Mouse (Mus musculus) mouse trophoblast stem cell (cell line): ENCODE measurements around the gene Vmn2r57.
"Not testable (repeated sequence)": the region's sequence is repeated elsewhere in the genome, so short reads cannot be mapped to it uniquely, and the experiment has no call there.

Experiments used
- in situ Hi-C, 2 experiments: fragments of 300-500 bp; cut with MseI, MboI; formaldehyde crosslinking; loops; 2 replicates in 1 of 2; 3 replicates in 1 of 2; pipeline ENCODE4 v1.15.1; 2025

Vmn2r57 gene

GRCm38 (mm10) chr7:41448596-41448995 lies at the start of gene Vmn2r57:
Vmn2r57 (minus strand) TSS chr7:41448696.
- in situ Hi-C loops: not testable (repeated sequence)

GRCm38 (mm10) chr7:41497871-41498270 lies 49.4 kb upstream of the Vmn2r57 start:
- in situ Hi-C loops: no loop called here

DNA sequence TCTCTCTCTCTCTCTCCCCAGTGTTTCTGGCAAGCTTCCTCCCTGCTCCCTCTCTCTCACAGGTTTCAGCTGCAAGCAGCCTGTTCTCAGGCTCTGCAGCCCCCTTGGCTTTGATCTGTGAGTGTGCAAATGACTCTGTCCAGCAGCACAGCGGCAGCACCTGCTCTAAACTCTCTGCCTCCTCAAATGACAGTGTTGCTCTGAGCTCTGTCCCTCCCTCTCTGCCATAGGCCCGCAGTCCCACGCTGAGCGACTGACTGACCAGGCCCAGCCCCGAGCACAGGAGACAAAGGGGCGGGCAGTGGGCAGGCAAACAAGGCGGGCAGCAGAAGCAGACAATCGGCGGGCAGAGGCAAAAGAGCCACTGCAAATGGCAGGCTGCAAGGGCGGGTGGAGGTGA lies 3.4 kb upstream of the Vmn2r57 start:
- in situ Hi-C loops: no loop called here

DNA sequence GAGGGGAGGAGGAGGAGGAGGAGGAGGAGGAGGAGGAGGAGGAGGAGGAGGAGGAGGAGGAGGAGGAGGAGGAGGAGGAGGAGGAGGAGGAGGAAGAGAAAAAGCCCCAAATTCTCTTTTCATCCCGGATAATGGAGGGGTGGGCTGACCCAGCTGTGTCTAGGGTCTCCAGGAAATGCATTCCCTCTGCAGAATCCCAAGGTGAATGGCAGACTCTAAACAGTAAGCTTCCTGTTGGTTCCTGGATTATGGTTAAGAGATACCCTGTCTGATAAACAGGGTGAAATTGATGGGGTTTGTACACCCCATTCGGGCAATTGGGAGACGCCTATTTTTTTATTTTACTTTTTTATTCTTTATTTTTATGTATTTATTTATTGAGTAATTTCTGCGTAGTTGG lies 54.4 kb downstream of the Vmn2r57 start:
- in situ Hi-C loops: no loop called here

DNA sequence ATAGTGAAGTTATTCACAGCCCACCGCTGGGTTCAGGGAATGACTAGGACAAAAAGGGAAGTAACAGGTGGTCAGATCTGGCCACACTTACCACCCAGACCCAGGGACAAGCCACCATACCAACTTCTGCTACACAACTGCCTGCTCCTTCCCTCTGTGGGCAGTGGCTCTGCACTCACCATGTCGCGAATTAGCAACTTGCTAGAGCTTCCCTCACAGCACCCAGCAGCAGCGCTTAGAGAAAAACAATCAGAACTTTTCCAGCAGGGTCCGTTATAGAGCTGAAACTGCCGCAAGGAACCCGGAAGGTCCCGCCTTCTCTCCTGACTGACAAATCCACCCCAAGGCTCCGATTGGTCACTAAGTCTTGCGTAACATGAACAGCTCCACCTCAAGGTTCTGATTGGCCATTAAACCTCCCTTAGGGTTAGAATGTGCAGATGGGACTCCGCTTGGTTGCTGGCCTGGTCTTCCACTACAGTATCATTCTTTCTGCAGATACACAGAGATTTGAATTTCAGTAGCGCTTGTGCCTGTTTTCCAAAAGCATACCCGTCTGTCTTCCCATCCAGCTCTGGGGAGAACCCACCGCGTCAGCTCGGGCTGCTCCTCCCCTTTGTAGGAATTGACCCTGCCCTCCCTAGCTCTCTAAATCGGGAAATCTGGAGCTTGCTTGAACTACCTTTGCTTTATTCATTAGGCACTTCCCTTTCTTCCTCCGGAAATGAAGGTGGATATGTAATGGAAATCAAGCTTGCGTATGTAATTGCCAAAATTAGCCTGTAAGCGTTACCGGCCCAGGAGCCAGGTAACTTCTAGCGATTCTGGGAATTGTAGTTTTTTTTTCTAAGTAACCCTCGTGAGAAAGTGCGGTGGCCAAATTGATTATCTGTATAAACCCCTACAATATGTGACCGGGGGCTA lies 55.2 kb downstream of the Vmn2r57 start, which contains the start of gene AI987944:
Gene AI987944, minus strand, starts transcription at position 332 of the 924 bp plus-strand sequence.
- in situ Hi-C loops: no loop called here
